Mouse (Mus musculus) thymus, adult 2 months (tissue): ENCODE measurements around the gene Omp.

Source experiments
- CTCF ChIP-seq: fragments of 200-500 bp; IDR thresholded peaks from 2 replicates; pipeline ENCODE4 v1.5.1; 2012; ENCODE audit warnings: mild to moderate bottlenecking, control low read depth, low read length, moderate library complexity, borderline replicate concordance; ENCODE audit not compliant: control insufficient read depth, poor library complexity, insufficient read depth; ENCODE audit errors: extremely low read depth
- POLR2A ChIP-seq: fragments of 200-500 bp; IDR thresholded peaks from 2 replicates; pipeline ENCODE4 v1.6.1; 2012; ENCODE audit warnings: mild to moderate bottlenecking, low read length, control low read depth, moderate library complexity; ENCODE audit not compliant: control insufficient read depth, poor library complexity, insufficient read depth; ENCODE audit errors: extremely low read depth

- TF ChIP-seq CTCF (no peak), POLR2A (no peak)
Measured at GRCm38 (mm10) chr7:98095852-98096251, 49.5 kb downstream of the Omp start.
